Mouse (Mus musculus) natural killer cell, adult 2 months (primary cell): Measurements from ENCODE around the gene Git1.
"Not testable (repeated sequence)": the region's sequence is repeated elsewhere in the genome, so short reads cannot be mapped to it uniquely, and the experiment has no call there.

Source experiments
- DNase-seq, 2 experiments: peaks; one replicate each; pipeline ENCODE4 v3.0.0; 2022; ENCODE audit warnings: low spot score in 2 of 2

The Git1 gene

GRCm38 (mm10) chr11:77520601-77521529 lies 27.5 kb downstream of the Git1 start:
- DNase-seq, result no peak

DNA sequence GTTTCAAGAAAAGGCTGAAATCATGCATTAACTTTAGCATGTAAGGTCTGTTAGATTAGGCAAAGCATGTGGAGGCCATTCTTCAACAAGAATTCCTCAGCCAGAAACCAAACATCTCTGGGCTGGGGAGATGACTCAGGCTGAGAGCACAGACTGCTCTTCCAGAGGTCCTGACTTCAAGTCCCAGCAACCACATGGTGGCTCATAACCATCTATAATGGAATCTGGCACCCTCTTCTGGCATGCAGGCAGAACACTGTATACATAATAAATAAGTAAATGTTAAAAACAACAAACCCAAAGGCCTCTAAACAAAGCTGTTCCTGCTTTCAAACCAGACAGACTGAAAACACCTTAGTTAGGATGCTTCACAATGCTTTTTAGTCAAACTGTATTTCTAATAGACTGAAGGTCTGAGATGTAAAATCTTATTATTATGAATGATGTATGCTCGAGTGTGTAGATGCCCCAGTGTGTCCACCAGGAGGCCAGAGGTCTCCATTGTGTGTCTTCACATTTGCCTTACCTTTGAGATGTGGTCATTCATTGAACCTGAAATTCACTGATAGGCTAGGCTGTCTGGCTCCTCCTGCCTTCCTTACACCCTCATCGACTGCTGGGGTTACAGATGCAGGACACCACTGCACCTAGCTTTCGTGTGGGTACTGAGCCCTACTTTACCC lies 32.6 kb downstream of the Git1 start:
- no peak for DNase-seq

- not testable (repeated sequence) for DNase-seq
Measured at GRCm38 (mm10) chr11:77528420-77528819, 35.1 kb downstream of the Git1 start.

- no peak for DNase-seq
Measured at GRCm38 (mm10) chr11:77529644-77530043, 36.3 kb downstream of the Git1 start.

GRCm38 (mm10) chr11:77530862-77531261 lies 37.5 kb downstream of the Git1 start:
- no peak for DNase-seq

GRCm38 (mm10) chr11:77532202-77532846 lies 39.0 kb downstream of the Git1 start:
- no peak for DNase-seq

GRCm38 (mm10) chr11:77545261-77545660 lies 51.9 kb downstream of the Git1 start:
- DNase-seq, result no peak
